Mouse (Mus musculus) forebrain, embryonic 12.5 days (tissue): ENCODE measurements around the gene Igf1r. TPM values are rescaled to one million over a fixed set of nuclear protein-coding genes. Genes with fewer than 3 reads are reported as not detected.

Experiments
- ATAC-seq: fragments of 200-750 bp; cut with Nextera tagmentation; 2 replicates; pipeline ENCODE4 v1.8.0; 2017; ENCODE audit warnings: moderate TSS enrichment; ENCODE audit not compliant: low FRiP score
- H3K27ac ChIP-seq: fragments of 300-500 bp; sonication (generic); 2 replicates; pipeline ENCODE4 v1.5.1; 2016; ENCODE audit warnings: mild to moderate bottlenecking
- H3K27me3 ChIP-seq: fragments of 300-500 bp; sonication (generic); 2 replicates; pipeline ENCODE4 v1.6.1; 2016; ENCODE audit warnings: mild to moderate bottlenecking
- H3K36me3 ChIP-seq: fragments of 300-500 bp; sonication (generic); replicated peaks from 2 replicates; pipeline ENCODE4 v1.6.1; 2016; ENCODE audit warnings: mild to moderate bottlenecking
- H3K4me1 ChIP-seq: fragments of 300-500 bp; sonication (generic); 2 replicates; pipeline ENCODE4 v1.6.1; 2016
- H3K4me2 ChIP-seq: fragments of 300-500 bp; sonication (generic); 2 replicates; pipeline ENCODE4 v1.6.1; 2016; ENCODE audit warnings: mild to moderate bottlenecking, moderate library complexity
- H3K4me3 ChIP-seq: fragments of 300-500 bp; sonication (generic); replicated peaks from 2 replicates; pipeline ENCODE4 v1.5.1; 2016; ENCODE audit warnings: mild to moderate bottlenecking
- H3K9ac ChIP-seq: fragments of 300-500 bp; sonication (generic); 2 replicates; pipeline ENCODE4 v1.6.1; 2016; ENCODE audit warnings: mild to moderate bottlenecking
- H3K9me3 ChIP-seq: fragments of 300-500 bp; sonication (generic); 2 replicates; pipeline ENCODE4 v1.6.1; 2016
- WGBS: fragments of 180-500 bp; shearing (Covaris S2); methylation state at CpG from one replicate; pipeline ENCODE4 v1.1.7; 2016; 5-methylcytosine and 5-hydroxymethylcytosine counted together
- polyA plus RNA-seq: library from polyadenylated mRNA; unstranded; fragments of >200 nt; fragmentation: Nextera tagmentation; extraction: Ambion mirVana; gene quantifications from 2 replicates; pipeline ENCODE4 v1.2.1, GENCODE M21; 2016

Igf1r gene
- polyA plus RNA-seq, 1 experiment from 2014 or later = 36.1 TPM

GRCm38 (mm10) chr7:68074748-68075147 is 122.1 kb downstream of the Igf1r start:
- H3K4me1 ChIP-seq = peaks cover 53% of the 10 kb centered on the region
- H3K27ac ChIP-seq = no peak overlapping the region
- H3K27me3 ChIP-seq = no peaks in the 10 kb centered on the region
- WGBS = 94% methylated on average over 11 of the region's 11 CpGs
- H3K4me2 ChIP-seq = no peak overlapping the region
- no peaks in the 10 kb centered on the region for H3K36me3 ChIP-seq
- no peaks in the 10 kb centered on the region for H3K9me3 ChIP-seq
- H3K4me3 ChIP-seq = no peak overlapping the region
- no peak for ATAC-seq
- no peak overlapping the region for H3K9ac ChIP-seq

- Histone ChIP-seq H3K36me3 (no peaks in the 10 kb centered on the region), H3K27ac (no peak overlapping the region), H3K4me2 (no peak overlapping the region), H3K4me1 (peaks cover 54% of the 10 kb centered on the region), H3K9ac (no peak overlapping the region), H3K4me3 (no peak overlapping the region), H3K27me3 (no peaks in the 10 kb centered on the region), H3K9me3 (no peaks in the 10 kb centered on the region)
- ATAC-seq = no peak
- WGBS = 84% methylated on average over 3 of the region's 3 CpGs
Measured at GRCm38 (mm10) chr7:68075401-68075800, 122.8 kb downstream of the Igf1r start.

GRCm38 (mm10) chr7:68080122-68080845 is 127.7 kb downstream of the Igf1r start:
- no peak for ATAC-seq
- WGBS = 50% methylated on average over 11 of the region's 11 CpGs
- Histone ChIP-seq H3K4me2 (no peak overlapping the region), H3K27ac (no peak overlapping the region), H3K36me3 (no peaks in the 10 kb centered on the region), H3K9ac (no peak overlapping the region), H3K27me3 (no peaks in the 10 kb centered on the region), H3K4me1 (peaks cover 49% of the 10 kb centered on the region), H3K9me3 (no peaks in the 10 kb centered on the region), H3K4me3 (no peak overlapping the region)

GRCm38 (mm10) chr7:68085338-68085737 is 132.7 kb downstream of the Igf1r start:
- H3K4me3 ChIP-seq = no peak overlapping the region
- WGBS = 2% methylated on average over 12 of the region's 12 CpGs

GRCm38 (mm10) chr7:68085870-68086341 is 133.3 kb downstream of the Igf1r start:
- WGBS = 7% methylated on average over 4 of the region's 4 CpGs
- Histone ChIP-seq H3K36me3 (no peaks in the 10 kb centered on the region), H3K4me1 (peaks cover 55% of the 10 kb centered on the region)

More at GRCm38 (mm10) chr7:68085338-68085737, 132.7 kb downstream of the Igf1r start:
- H3K9me3 ChIP-seq = no peaks in the 10 kb centered on the region
- peak overlapping the region; percentile 36; the same call in 1 of the 2 replicates for H3K9ac ChIP-seq
- peak overlapping the region; percentile 32 for H3K4me2 ChIP-seq
- ATAC-seq = peak; percentile 90
- peak overlapping the region; percentile 91 for H3K27ac ChIP-seq
- no peaks in the 10 kb centered on the region for H3K36me3 ChIP-seq
- no peaks in the 10 kb centered on the region for H3K27me3 ChIP-seq
- peaks cover 60% of the 10 kb centered on the region for H3K4me1 ChIP-seq

GRCm38 (mm10) chr7:68087496-68087895 is 134.9 kb downstream of the Igf1r start:
- Histone ChIP-seq H3K27ac (no peak overlapping the region), H3K27me3 (no peaks in the 10 kb centered on the region), H3K4me1 (peaks cover 55% of the 10 kb centered on the region), H3K4me2 (no peak overlapping the region), H3K9ac (no peak overlapping the region), H3K4me3 (no peak overlapping the region), H3K36me3 (no peaks in the 10 kb centered on the region), H3K9me3 (no peaks in the 10 kb centered on the region)
- 63% methylated on average over 4 of the region's 4 CpGs for WGBS
- ATAC-seq = no peak

More at GRCm38 (mm10) chr7:68085870-68086341, 133.3 kb downstream of the Igf1r start:
- H3K4me3 ChIP-seq = no peak overlapping the region
- ATAC-seq = peak; percentile 36
- H3K9ac ChIP-seq = peak overlapping the region; percentile 42; the same call in 1 of the 2 replicates
- H3K27ac ChIP-seq = peak overlapping the region; percentile 91
- H3K4me2 ChIP-seq = peak overlapping the region; percentile 32
- H3K27me3 ChIP-seq = no peaks in the 10 kb centered on the region
- H3K9me3 ChIP-seq = no peaks in the 10 kb centered on the region

- Histone ChIP-seq H3K4me3 (no peak overlapping the region), H3K27ac (no peak overlapping the region), H3K4me1 (peaks cover 48% of the 10 kb centered on the region), H3K27me3 (no peaks in the 10 kb centered on the region), H3K9me3 (no peaks in the 10 kb centered on the region), H3K36me3 (no peaks in the 10 kb centered on the region), H3K9ac (no peak overlapping the region), H3K4me2 (no peak overlapping the region)
- ATAC-seq = no peak
- 80% methylated on average over 6 of the region's 6 CpGs for WGBS
Measured at GRCm38 (mm10) chr7:68088825-68089224, 136.2 kb downstream of the Igf1r start.

- no peak overlapping the region for H3K4me3 ChIP-seq
- H3K4me2 ChIP-seq = no peak overlapping the region
- H3K4me1 ChIP-seq = peaks cover 39% of the 10 kb centered on the region
- no peaks in the 10 kb centered on the region for H3K27me3 ChIP-seq
- no peaks in the 10 kb centered on the region for H3K36me3 ChIP-seq
- no peak for ATAC-seq
- H3K9me3 ChIP-seq = no peaks in the 10 kb centered on the region
- H3K9ac ChIP-seq = no peak overlapping the region
- 91% methylated on average over 10 of the region's 10 CpGs for WGBS
- H3K27ac ChIP-seq = no peak overlapping the region
Measured at GRCm38 (mm10) chr7:68089725-68090124, 137.1 kb downstream of the Igf1r start.

GRCm38 (mm10) chr7:68090576-68090975 is 137.9 kb downstream of the Igf1r start:
- no peak overlapping the region for H3K27ac ChIP-seq
- WGBS = 87% methylated on average over 8 of the region's 8 CpGs

GRCm38 (mm10) chr7:68092304-68092978 is 139.8 kb downstream of the Igf1r start:
- H3K4me3 ChIP-seq = no peak overlapping the region
- H3K4me2 ChIP-seq = no peak overlapping the region
- 79% methylated on average over 8 of the region's 8 CpGs for WGBS
- no peaks in the 10 kb centered on the region for H3K36me3 ChIP-seq
- no peaks in the 10 kb centered on the region for H3K27me3 ChIP-seq
- no peak for ATAC-seq
- H3K4me1 ChIP-seq = peaks cover 23% of the 10 kb centered on the region
- no peak overlapping the region for H3K9ac ChIP-seq
- no peak overlapping the region for H3K27ac ChIP-seq
- H3K9me3 ChIP-seq = no peaks in the 10 kb centered on the region

More at GRCm38 (mm10) chr7:68090576-68090975, 137.9 kb downstream of the Igf1r start:
- Histone ChIP-seq H3K4me2 (no peak overlapping the region), H3K9ac (no peak overlapping the region), H3K36me3 (no peaks in the 10 kb centered on the region), H3K27me3 (no peaks in the 10 kb centered on the region), H3K9me3 (no peaks in the 10 kb centered on the region), H3K4me1 (peaks cover 34% of the 10 kb centered on the region), H3K4me3 (no peak overlapping the region)
- no peak for ATAC-seq

GRCm38 (mm10) chr7:68093817-68094216 is 141.2 kb downstream of the Igf1r start:
- Histone ChIP-seq H3K9ac (no peak overlapping the region), H3K4me2 (no peak overlapping the region), H3K27ac (no peak overlapping the region), H3K9me3 (no peaks in the 10 kb centered on the region), H3K27me3 (no peaks in the 10 kb centered on the region), H3K4me1 (peaks cover 14% of the 10 kb centered on the region), H3K4me3 (no peak overlapping the region), H3K36me3 (no peaks in the 10 kb centered on the region)
- 71% methylated on average over 9 of the region's 9 CpGs for WGBS
- ATAC-seq = no peak

- no peak for ATAC-seq
- Histone ChIP-seq H3K9ac (no peak overlapping the region), H3K27ac (no peak overlapping the region), H3K4me2 (no peak overlapping the region), H3K4me3 (no peak overlapping the region), H3K27me3 (no peaks in the 10 kb centered on the region), H3K9me3 (no peaks in the 10 kb centered on the region), H3K4me1 (peaks cover 13% of the 10 kb centered on the region), H3K36me3 (no peaks in the 10 kb centered on the region)
- 50% methylated on average over 4 of the region's 4 CpGs for WGBS
Measured at GRCm38 (mm10) chr7:68095574-68095973, 142.9 kb downstream of the Igf1r start.
